Mouse (Mus musculus): ENCODE results near the gene Gnb1l.

Gnb1l gene

GRCm38 (mm10) chr16:18552106-18552710 is 53.7 kb downstream of the Gnb1l start:
- DNase-seq = no peak

GRCm38 (mm10) chr16:18554721-18555120 is 56.2 kb downstream of the Gnb1l start:
- DNase-seq = no peak

- no peak for DNase-seq
These were observed 56.9 kb downstream of the Gnb1l start for GRCm38 (mm10) chr16:18555235-18555935.

- DNase-seq = no peak
These were observed 57.9 kb downstream of the Gnb1l start for GRCm38 (mm10) chr16:18556461-18556860.

GRCm38 (mm10) chr16:18564472-18564871 is 66.0 kb downstream of the Gnb1l start:
- no peak for DNase-seq

GRCm38 (mm10) chr16:18568599-18568998 is 70.1 kb downstream of the Gnb1l start:
- no peak for DNase-seq

- no peak for DNase-seq
These were observed 75.7 kb downstream of the Gnb1l start for GRCm38 (mm10) chr16:18574196-18574595.

GRCm38 (mm10) chr16:18577071-18577470 is 78.6 kb downstream of the Gnb1l start:
- no peak for DNase-seq

GRCm38 (mm10) chr16:18577599-18578160 is 79.2 kb downstream of the Gnb1l start:
- no peak for DNase-seq

- no peak for DNase-seq
These were observed 81.9 kb downstream of the Gnb1l start for GRCm38 (mm10) chr16:18580389-18580788.

- no peak for DNase-seq
These were observed 82.6 kb downstream of the Gnb1l start for GRCm38 (mm10) chr16:18581050-18581622.

GRCm38 (mm10) chr16:18581623-18582205 is 83.2 kb downstream of the Gnb1l start:
- DNase-seq = no peak

- no peak for DNase-seq
These were observed 84.1 kb downstream of the Gnb1l start for GRCm38 (mm10) chr16:18582426-18583148.

GRCm38 (mm10) chr16:18583169-18583568 is 84.7 kb downstream of the Gnb1l start:
- DNase-seq = no peak

GRCm38 (mm10) chr16:18583673-18584357 is 85.3 kb downstream of the Gnb1l start:
- no peak for DNase-seq

GRCm38 (mm10) chr16:18584901-18585510 is 86.5 kb downstream of the Gnb1l start:
- DNase-seq = no peak

GRCm38 (mm10) chr16:18585676-18586075 is 87.2 kb downstream of the Gnb1l start:
- no peak for DNase-seq

- DNase-seq = no peak
These were observed 87.8 kb downstream of the Gnb1l start for GRCm38 (mm10) chr16:18586076-18586905.

GRCm38 (mm10) chr16:18586906-18587546 is 88.5 kb downstream of the Gnb1l start:
- DNase-seq = no peak
